Comparison of ENCODE assay signal across 9 mouse cellular contexts in genomic region chr4:32306169-32306792, GRCm38 (mm10).
DNase-seq lines count a peak whose midpoint lies in the region; ATAC-seq lines count a peak whose summit lies in the region.
"Had no signal": no experiment of that assay in that cellular context is flagged by ENCODE, and none has a peak within 500 bp of the region (broad histone marks: within the 10 kb centered on the region; RNA-seq: fewer than 3 reads in every experiment).

No protein-coding gene starts in this region.

- peak; percentile 25 for DNase-seq in hindbrain, embryonic 11.5 days (ENCODE audit: low spot score)
- DNase-seq in limb, embryonic 11.5 days (ENCODE audit: low spot score), result peak; percentile 43
- no peak for DNase-seq in cerebellum, postnatal 4 days (ENCODE audit: low spot score in 2 of 2)
- no peak for DNase-seq in urinary bladder, postnatal 10 days (ENCODE audit: low spot score)
- no peak for DNase-seq in gastrocnemius, adult 18-20 months (ENCODE audit: low spot score)
- DNase-seq: thymus, postnatal 36 days had no signal

- H3K9ac ChIP-seq in hindbrain, embryonic 11.5 days (ENCODE audit: low read depth, low read length), result no peak overlapping the region
- H3K9ac ChIP-seq in hindbrain, embryonic 16.5 days (ENCODE audit: low read depth, low read length), result no peak overlapping the region
- peak overlapping the region; percentile 67 for H3K9ac ChIP-seq in heart, embryonic 16.5 days (ENCODE audit: low read length)
- H3K9ac ChIP-seq in limb, embryonic 11.5 days (ENCODE audit: low read length), result no peak overlapping the region; the same call in 1 of the 2 replicates
- peak overlapping the region; percentile 38 for H3K9ac ChIP-seq in neural tube, embryonic 13.5 days

- no peaks in the 10 kb centered on the region for H3K27me3 ChIP-seq in hindbrain, embryonic 11.5 days (ENCODE audit: control insufficient read depth, insufficient read depth, low read length)
- H3K27me3 ChIP-seq in hindbrain, embryonic 16.5 days (replicated peaks; ENCODE audit: control insufficient read depth, insufficient read depth, low read length), result no peaks in the 10 kb centered on the region
- H3K27me3 ChIP-seq in heart, embryonic 16.5 days (ENCODE audit: control insufficient read depth, insufficient read depth, low read length), result no peaks in the 10 kb centered on the region
- no peaks in the 10 kb centered on the region for H3K27me3 ChIP-seq in limb, embryonic 11.5 days (ENCODE audit: control insufficient read depth, insufficient read depth, low read length)
- no peaks in the 10 kb centered on the region for H3K27me3 ChIP-seq in neural tube, embryonic 13.5 days

- H3K27ac ChIP-seq in hindbrain, embryonic 11.5 days (ENCODE audit: low read depth, low read length), result peak overlapping the region; percentile 12; the same call in 1 of the 2 replicates
- no peak overlapping the region; the same call in 1 of the 2 replicates for H3K27ac ChIP-seq in hindbrain, embryonic 16.5 days (ENCODE audit: low read depth, low read length)
- H3K27ac ChIP-seq in heart, embryonic 16.5 days (ENCODE audit: low read length), result peak overlapping the region; percentile 93
- H3K27ac ChIP-seq in limb, embryonic 11.5 days (replicated peaks; ENCODE audit: low read depth, low read length), result peak overlapping the region; percentile 73
- peak overlapping the region; percentile 59 for H3K27ac ChIP-seq in neural tube, embryonic 13.5 days (replicated peaks)

- no peaks in the 10 kb centered on the region for H3K9me3 ChIP-seq in hindbrain, embryonic 11.5 days (ENCODE audit: control insufficient read depth, low read length)
- H3K9me3 ChIP-seq in hindbrain, embryonic 16.5 days (ENCODE audit: control insufficient read depth, low read length), result no peaks in the 10 kb centered on the region
- H3K9me3 ChIP-seq in heart, embryonic 16.5 days (replicated peaks; ENCODE audit: control insufficient read depth, low read length), result no peaks in the 10 kb centered on the region
- no peaks in the 10 kb centered on the region for H3K9me3 ChIP-seq in limb, embryonic 11.5 days (ENCODE audit: control insufficient read depth, low read length)
- no peaks in the 10 kb centered on the region for H3K9me3 ChIP-seq in neural tube, embryonic 13.5 days

- ATAC-seq in hindbrain, embryonic 11.5 days (ENCODE audit: low FRiP score), result no peak
- no peak for ATAC-seq in hindbrain, embryonic 16.5 days
- no peak for ATAC-seq in heart, embryonic 16.5 days (replicated peaks; ENCODE audit: extremely low read depth, insufficient read depth, low FRiP score)
- no peak for ATAC-seq in limb, embryonic 11.5 days (ENCODE audit: insufficient number of reproducible peaks, low FRiP score, low TSS enrichment, low read depth)
- no peak for ATAC-seq in neural tube, embryonic 13.5 days (ENCODE audit: low read depth)

- WGBS in hindbrain, embryonic 11.5 days, result 44% methylated on average over 3 of the region's 3 CpGs
- 41% methylated on average over 3 of the region's 3 CpGs for WGBS in hindbrain, embryonic 16.5 days
- WGBS in heart, embryonic 16.5 days, result 9% methylated on average over 3 of the region's 3 CpGs
- WGBS in limb, embryonic 11.5 days, result 13% methylated on average over 3 of the region's 3 CpGs
- WGBS in neural tube, embryonic 13.5 days, result 52% methylated on average over 3 of the region's 3 CpGs

- peaks cover 22% of the 10 kb centered on the region for H3K4me1 ChIP-seq in hindbrain, embryonic 11.5 days (replicated peaks; ENCODE audit: control insufficient read depth, insufficient read depth, low read length)
- H3K4me1 ChIP-seq in hindbrain, embryonic 16.5 days (ENCODE audit: control insufficient read depth, insufficient read depth, low read depth, low read length), result peaks cover 43% of the 10 kb centered on the region
- peaks cover 59% of the 10 kb centered on the region for H3K4me1 ChIP-seq in heart, embryonic 16.5 days (ENCODE audit: control insufficient read depth, insufficient read depth, low read length)
- H3K4me1 ChIP-seq in limb, embryonic 11.5 days (ENCODE audit: control insufficient read depth, insufficient read depth, low read length), result peaks cover 48% of the 10 kb centered on the region
- peaks cover 64% of the 10 kb centered on the region for H3K4me1 ChIP-seq in neural tube, embryonic 13.5 days (replicated peaks)

- H3K4me3 ChIP-seq in hindbrain, embryonic 11.5 days (ENCODE audit: low read depth, low read length), result no peak overlapping the region
- no peak overlapping the region for H3K4me3 ChIP-seq in hindbrain, embryonic 16.5 days (ENCODE audit: low read length)
- no peak overlapping the region for H3K4me3 ChIP-seq in heart, embryonic 16.5 days (ENCODE audit: low read length)
- no peak overlapping the region for H3K4me3 ChIP-seq in limb, embryonic 11.5 days (ENCODE audit: low read depth, low read length)
- no peak overlapping the region for H3K4me3 ChIP-seq in neural tube, embryonic 13.5 days

- H3K36me3 ChIP-seq in hindbrain, embryonic 11.5 days (ENCODE audit: control insufficient read depth, insufficient read depth, low read length), result no peaks in the 10 kb centered on the region
- H3K36me3 ChIP-seq in hindbrain, embryonic 16.5 days (ENCODE audit: control insufficient read depth, insufficient read depth, low read length), result no peaks in the 10 kb centered on the region
- no peaks in the 10 kb centered on the region for H3K36me3 ChIP-seq in heart, embryonic 16.5 days (ENCODE audit: control insufficient read depth, insufficient read depth)
- H3K36me3 ChIP-seq in limb, embryonic 11.5 days (ENCODE audit: control insufficient read depth, insufficient read depth, low read length), result no peaks in the 10 kb centered on the region
- no peaks in the 10 kb centered on the region for H3K36me3 ChIP-seq in neural tube, embryonic 13.5 days

- H3K4me2 ChIP-seq in hindbrain, embryonic 11.5 days (replicated peaks; ENCODE audit: low read depth, low read length), result no peak overlapping the region
- H3K4me2 ChIP-seq in hindbrain, embryonic 16.5 days (ENCODE audit: low read length), result no peak overlapping the region
- H3K4me2 ChIP-seq in heart, embryonic 16.5 days (ENCODE audit: low read depth, low read length), result peak overlapping the region; percentile 36; the same call in 1 of the 2 replicates
- peak overlapping the region; percentile 5; the same call in 1 of the 2 replicates for H3K4me2 ChIP-seq in limb, embryonic 11.5 days (ENCODE audit: low read depth, severe bottlenecking)
- H3K4me2 ChIP-seq in neural tube, embryonic 13.5 days, result no peak overlapping the region

Comparison
In these comparisons a context has a peak if more than half of its experiments do, and no peak if none do; other contexts are left out.
1. DNase-seq: peak in hindbrain, embryonic 11.5 days (single experiment) and limb, embryonic 11.5 days (single experiment); none in cerebellum, postnatal 4 days (0 of 2), urinary bladder, postnatal 10 days (single experiment) and gastrocnemius, adult 18-20 months (single experiment).
2. H3K4me2 ChIP-seq: peak in heart, embryonic 16.5 days (single experiment) and limb, embryonic 11.5 days (single experiment); none in hindbrain, embryonic 11.5 days (single experiment), hindbrain, embryonic 16.5 days (single experiment) and neural tube, embryonic 13.5 days (single experiment).
3. H3K9ac ChIP-seq: peak in heart, embryonic 16.5 days (single experiment) and neural tube, embryonic 13.5 days (single experiment); none in hindbrain, embryonic 11.5 days (single experiment), hindbrain, embryonic 16.5 days (single experiment) and limb, embryonic 11.5 days (single experiment).